Mouse (Mus musculus) heart, embryonic 15.5 days (tissue): ENCODE measurements around the gene Cyp2c39. TPM values are rescaled to one million over a fixed set of nuclear protein-coding genes. Genes with fewer than 3 reads are reported as not detected.
"Not testable (repeated sequence)": the region's sequence is repeated elsewhere in the genome, so short reads cannot be mapped to it uniquely, and the experiment has no call there.

Experiments
- ATAC-seq: fragments of 200-750 bp; cut with Nextera tagmentation; replicated peaks from 2 replicates; pipeline ENCODE4 v1.8.0; 2017; ENCODE audit warnings: low read depth, moderate TSS enrichment; ENCODE audit not compliant: insufficient number of reproducible peaks, insufficient read depth, low FRiP score
- H3K27ac ChIP-seq: fragments of 300-500 bp; sonication (generic); 2 replicates; pipeline ENCODE4 v1.5.1; 2015; ENCODE audit warnings: mild to moderate bottlenecking, inconsistent platforms
- H3K27me3 ChIP-seq: fragments of 300-500 bp; sonication (generic); 2 replicates; pipeline ENCODE4 v1.6.1; 2015; ENCODE audit warnings: inconsistent platforms
- H3K36me3 ChIP-seq: fragments of 300-500 bp; sonication (generic); 2 replicates; pipeline ENCODE4 v1.6.1; 2015; ENCODE audit warnings: mild to moderate bottlenecking, inconsistent platforms
- H3K4me1 ChIP-seq: fragments of 300-500 bp; sonication (generic); replicated peaks from 2 replicates; pipeline ENCODE4 v1.6.1; 2015; ENCODE audit warnings: inconsistent platforms
- H3K4me2 ChIP-seq: fragments of 300-500 bp; sonication (generic); 2 replicates; pipeline ENCODE4 v1.6.1; 2015; ENCODE audit warnings: inconsistent platforms, mild to moderate bottlenecking, moderate library complexity
- H3K4me3 ChIP-seq: fragments of 300-500 bp; sonication (generic); 2 replicates; pipeline ENCODE4 v1.5.1; 2015; ENCODE audit warnings: mild to moderate bottlenecking, inconsistent platforms
- H3K9ac ChIP-seq: fragments of 300-500 bp; sonication (generic); 2 replicates; pipeline ENCODE4 v1.6.1; 2015; ENCODE audit warnings: mild to moderate bottlenecking, inconsistent platforms
- H3K9me3 ChIP-seq: fragments of 300-500 bp; sonication (generic); replicated peaks from 2 replicates; pipeline ENCODE4 v1.6.1; 2016; ENCODE audit warnings: inconsistent platforms
- WGBS: fragments of 180-500 bp; shearing (Covaris S2); methylation state at CpG from one replicate; pipeline ENCODE4 v1.1.7; 2015; ENCODE audit warnings: mixed read lengths; 5-methylcytosine and 5-hydroxymethylcytosine counted together
- polyA plus RNA-seq: library from polyadenylated mRNA; unstranded; fragments of >200 nt; fragmentation: Nextera tagmentation; extraction: Ambion mirVana; gene quantifications from 2 replicates; pipeline ENCODE4 v1.2.1, GENCODE M21; 2015

Cyp2c39 gene
- not detected in 2 replicates for polyA plus RNA-seq

DNA sequence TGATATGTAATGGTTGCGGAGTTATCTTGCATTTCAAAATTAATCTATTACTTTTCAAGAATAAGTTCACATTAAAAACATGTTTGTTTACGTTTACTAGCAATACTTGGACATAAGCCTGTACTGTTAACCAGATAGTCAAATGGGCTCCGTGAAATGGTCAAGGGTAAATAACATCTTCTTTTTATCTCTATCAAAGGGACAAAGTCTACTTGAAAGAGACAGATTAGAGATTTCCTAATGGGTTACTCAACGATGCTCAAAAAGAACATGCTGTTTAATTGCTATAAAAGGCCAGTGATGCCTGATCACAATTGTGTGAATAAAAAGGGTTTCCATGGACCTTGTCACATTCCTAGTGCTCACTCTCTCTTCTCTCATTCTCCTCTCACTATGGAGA, at the start of gene Cyp2c39:
Cyp2c39 (plus strand) TSS at position 329 of the 400 bp plus-strand sequence.
- Histone ChIP-seq H3K27ac (no peak within 1 kb of the TSS), H3K9me3 (no peaks in the 10 kb centered on the region), H3K9ac (no peak within 1 kb of the TSS), H3K4me1 (no peaks in the 10 kb centered on the region), H3K36me3 (no peaks in the 10 kb centered on the region), H3K4me2 (no peak within 1 kb of the TSS), H3K27me3 (no peaks in the 10 kb centered on the region), H3K4me3 (no peak within 1 kb of the TSS)
- WGBS, result 69% methylated on average over 4 of the region's 4 CpGs
- no peak for ATAC-seq

DNA sequence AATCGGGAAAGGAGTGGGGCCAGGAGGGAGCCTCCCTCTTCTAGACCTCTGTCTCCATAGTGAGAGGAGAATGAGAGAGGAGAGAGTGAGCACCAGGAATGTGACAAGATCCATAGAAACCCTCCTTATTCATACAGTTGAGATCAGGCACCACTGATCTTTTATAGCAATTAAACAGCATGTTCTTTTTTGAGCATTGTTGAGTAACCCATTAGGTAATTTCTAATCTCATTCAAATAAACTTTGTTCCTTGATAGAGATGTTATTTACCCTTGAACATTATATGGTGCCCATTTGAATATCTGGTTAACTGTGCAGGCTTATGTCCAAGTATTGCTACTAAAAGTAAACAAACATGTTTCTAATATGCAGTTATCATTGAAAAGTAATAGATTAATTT, 47.7 kb upstream of the Cyp2c39 start, which contains the start of gene Cyp2c38:
Cyp2c38 (minus strand) TSS at position 135 of the 400 bp plus-strand sequence.
- Histone ChIP-seq H3K9ac (no peak within 1 kb of the TSS), H3K9me3 (no peaks in the 10 kb centered on the region), H3K4me2 (no peak within 1 kb of the TSS), H3K27ac (no peak within 1 kb of the TSS), H3K36me3 (no peaks in the 10 kb centered on the region), H3K27me3 (no peaks in the 10 kb centered on the region), H3K4me1 (no peaks in the 10 kb centered on the region), H3K4me3 (no peak within 1 kb of the TSS)
- no peak for ATAC-seq
- 77% methylated on average over 1 of the region's 1 CpGs for WGBS

DNA sequence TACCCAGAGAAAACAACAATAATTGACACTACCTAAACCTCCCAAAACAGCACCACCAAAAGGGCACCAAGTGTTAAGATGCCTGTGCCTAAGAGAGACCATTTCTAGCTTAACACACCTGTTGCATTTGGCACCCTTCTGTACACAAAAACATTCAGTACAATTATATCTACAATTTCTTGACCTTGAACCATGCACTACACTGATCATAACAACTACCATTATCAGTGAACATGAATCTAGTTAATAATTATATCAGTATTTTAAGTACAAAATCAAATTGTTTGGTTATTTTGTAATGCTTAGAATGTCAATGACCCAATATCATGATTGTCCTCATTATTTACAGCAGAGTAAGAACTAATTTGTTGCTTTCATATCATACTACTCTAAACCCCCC, 46.7 kb upstream of the Cyp2c39 start:
- Histone ChIP-seq H3K9ac (no peak overlapping the region), H3K9me3 (no peaks in the 10 kb centered on the region), H3K36me3 (no peaks in the 10 kb centered on the region), H3K4me2 (no peak overlapping the region), H3K4me1 (no peaks in the 10 kb centered on the region), H3K27me3 (no peaks in the 10 kb centered on the region), H3K27ac (no peak overlapping the region), H3K4me3 (no peak overlapping the region)
- no peak for ATAC-seq

DNA sequence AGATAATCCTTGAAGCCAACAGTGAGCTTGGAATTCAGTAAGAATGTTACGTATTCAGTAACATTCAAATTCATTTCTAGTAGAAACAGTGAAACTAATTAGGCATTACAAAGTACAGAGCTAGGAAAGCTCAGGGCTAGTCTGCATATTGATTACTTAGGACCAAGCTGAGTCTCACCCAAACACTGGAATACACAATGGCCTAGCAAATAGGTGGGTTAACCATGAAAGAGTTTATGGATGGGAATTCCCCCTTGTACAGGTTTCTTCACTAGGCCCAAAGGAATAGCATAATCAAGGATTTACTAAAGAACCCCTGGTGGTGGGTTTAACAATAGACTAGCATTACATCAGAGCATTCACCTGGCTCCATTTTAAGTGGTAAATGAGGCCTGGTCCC, 26.7 kb upstream of the Cyp2c39 start:
- H3K27me3 ChIP-seq, H3K9me3 ChIP-seq, H3K4me1 ChIP-seq, H3K4me2 ChIP-seq, H3K9ac ChIP-seq, H3K36me3 ChIP-seq, H3K4me3 ChIP-seq, H3K27ac ChIP-seq, ATAC-seq: not testable (repeated sequence)
- 81% methylated on average over 1 of the region's 1 CpGs for WGBS

DNA sequence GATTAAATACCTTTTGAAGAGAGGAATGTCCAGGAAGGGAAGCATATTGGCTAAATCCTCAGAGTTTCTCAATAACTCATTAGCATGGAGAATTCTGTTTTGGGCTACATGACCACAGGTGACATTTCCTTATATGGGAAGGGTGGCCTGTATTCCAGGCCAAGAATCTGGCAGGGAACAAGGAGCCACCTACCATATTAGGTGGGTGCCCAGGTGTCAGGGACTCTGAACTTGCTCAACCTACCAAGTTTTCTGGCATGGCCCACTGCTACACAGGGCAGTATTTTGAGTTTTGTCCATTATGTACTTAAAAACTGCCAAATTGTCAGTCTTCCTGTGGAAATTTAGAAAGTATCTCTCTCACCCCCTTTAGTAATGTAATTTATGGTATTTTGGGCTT, 4.3 kb upstream of the Cyp2c39 start:
- no peak for ATAC-seq

DNA sequence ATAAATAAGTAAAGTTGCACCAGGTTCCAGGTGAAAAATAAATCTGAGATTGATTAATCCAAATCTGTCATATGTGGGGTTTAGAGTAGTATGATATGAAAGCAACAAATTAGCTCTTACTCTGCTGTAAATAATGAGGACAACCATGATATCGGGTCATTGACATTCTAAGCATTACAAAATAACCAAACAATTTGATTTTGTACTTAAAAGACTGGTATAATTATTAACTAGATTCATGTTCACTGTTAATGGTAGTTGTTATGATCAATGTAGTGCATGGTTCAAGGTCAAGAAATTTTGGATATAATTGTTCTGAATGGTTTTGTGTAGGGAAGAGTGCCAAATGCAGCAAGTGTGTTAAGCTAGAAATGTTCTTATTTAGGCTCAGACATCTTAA, 1.1 kb upstream of the Cyp2c39 start:
- 54% methylated on average over 1 of the region's 1 CpGs for WGBS
- no peak overlapping the region for H3K9ac ChIP-seq
- H3K4me2 ChIP-seq, result no peak overlapping the region

More for the DNA sequence above, 4.3 kb upstream of the Cyp2c39 start:
- Histone ChIP-seq H3K9me3 (no peaks in the 10 kb centered on the region), H3K4me3 (no peak overlapping the region), H3K27ac (no peak overlapping the region), H3K36me3 (no peaks in the 10 kb centered on the region), H3K9ac (no peak overlapping the region), H3K27me3 (no peaks in the 10 kb centered on the region), H3K4me2 (no peak overlapping the region), H3K4me1 (no peaks in the 10 kb centered on the region)

More for the DNA sequence above, 1.1 kb upstream of the Cyp2c39 start:
- Histone ChIP-seq H3K4me3 (no peak overlapping the region), H3K27ac (no peak overlapping the region), H3K9me3 (no peaks in the 10 kb centered on the region), H3K4me1 (no peaks in the 10 kb centered on the region), H3K27me3 (no peaks in the 10 kb centered on the region), H3K36me3 (no peaks in the 10 kb centered on the region)
- no peak for ATAC-seq

Other genes with a start within 250 kb of the Cyp2c39 start
- not detected in 2 replicates for gene Cyp2c29, start 241.5 kb upstream of the Cyp2c39 start, polyA plus RNA-seq
- not detected in 2 replicates for gene Cyp2c38, start 47.8 kb upstream of the Cyp2c39 start, polyA plus RNA-seq
- not detected in 2 replicates for gene Cyp2c67, start 138.2 kb downstream of the Cyp2c39 start, polyA plus RNA-seq
- gene Cyp2c68, start 230.2 kb downstream of the Cyp2c39 start, polyA plus RNA-seq, result 0.82 TPM in 1 of 2 replicates, not detected in the other